Mouse (Mus musculus): Measurements from ENCODE around the gene Zc3h13.

DNA sequence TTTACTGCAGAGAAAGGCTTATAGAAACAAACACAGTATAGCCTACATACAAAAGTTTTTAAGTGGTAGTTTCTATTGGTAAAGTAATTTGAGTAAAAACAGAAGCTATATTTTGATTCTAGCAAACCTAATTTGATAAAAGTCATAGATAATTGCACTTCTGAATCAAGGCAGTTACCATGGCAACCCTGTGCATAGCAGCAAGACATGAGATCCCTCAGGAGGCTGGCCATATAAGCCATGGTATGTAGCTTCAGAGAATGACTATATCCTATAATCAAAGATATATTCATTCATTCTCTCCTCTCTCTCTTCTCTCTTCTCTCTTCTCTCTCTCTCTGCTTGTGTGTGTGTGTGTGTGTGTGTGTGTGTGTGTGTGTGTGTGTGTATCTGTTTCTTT lies 23.7 kb downstream of the Zc3h13 start:
- TF ChIP-seq EP300 (IDR thresholded peaks at IDR 0.05; ENCODE audit: low read depth) (no peak), CTCF (IDR thresholded peaks at IDR 0.05; ENCODE audit: low read depth) (no peak)
